Mouse (Mus musculus) forebrain, embryonic 14.5 days (tissue): ENCODE measurements at regions not wholly inside any gene's neighbourhood (a gene's known extent, or its start where the extent isn't known, plus 50 kb on each side); places are given as distances from the start of the nearest gene placed in this dataset.

Source experiments
- ATAC-seq: fragments of 200-750 bp; cut with Nextera tagmentation; 2 replicates; pipeline ENCODE4 v1.8.0; 2017; ENCODE audit warnings: mild to moderate bottlenecking, moderate library complexity
- DNase-seq: peaks from one replicate; pipeline ENCODE4 v3.0.0-alpha.2; 2015; ENCODE audit warnings: low spot score
- H3K27ac ChIP-seq: fragments of 300-500 bp; sonication (generic); 2 replicates; pipeline ENCODE4 v1.5.1; 2014; ENCODE audit warnings: low read depth, mild to moderate bottlenecking, control low read depth, low read length, moderate library complexity
- H3K27me3 ChIP-seq: fragments of 300-500 bp; sonication (generic); replicated peaks from 2 replicates; pipeline ENCODE4 v1.6.1; 2014; ENCODE audit warnings: low read length, control low read depth, mixed read lengths; ENCODE audit not compliant: control insufficient read depth, insufficient read depth
- H3K36me3 ChIP-seq: fragments of 300-500 bp; sonication (generic); 2 replicates; pipeline ENCODE4 v1.6.1; 2014; ENCODE audit warnings: low read length, control low read depth; ENCODE audit not compliant: control insufficient read depth, insufficient read depth
- H3K4me1 ChIP-seq: fragments of 300-500 bp; sonication (generic); 2 replicates; pipeline ENCODE4 v1.6.1; 2014; ENCODE audit warnings: antibody characterized with exemption, low read length, control low read depth; ENCODE audit not compliant: control insufficient read depth, insufficient read depth
- H3K4me2 ChIP-seq: fragments of 300-500 bp; sonication (generic); 2 replicates; pipeline ENCODE4 v1.6.1; 2014; ENCODE audit warnings: mild to moderate bottlenecking, control low read depth, low read length
- H3K4me3 ChIP-seq: fragments of 300-500 bp; sonication (generic); 2 replicates; pipeline ENCODE4 v1.5.1; 2014; ENCODE audit warnings: low read depth, low read length, control low read depth
- H3K9ac ChIP-seq: fragments of 300-500 bp; sonication (generic); 2 replicates; pipeline ENCODE4 v1.6.1; 2014; ENCODE audit warnings: mild to moderate bottlenecking, low read length, control low read depth, moderate library complexity
- H3K9me3 ChIP-seq: fragments of 300-500 bp; sonication (generic); replicated peaks from 2 replicates; pipeline ENCODE4 v1.6.1; 2016; ENCODE audit warnings: low read length, control low read depth, mixed read lengths; ENCODE audit not compliant: control insufficient read depth
- WGBS: fragments of 180-500 bp; shearing (Covaris S2); extraction: QIAGEN DNeasy Blood & Tissue Kit; methylation state at CpG from one replicate; pipeline ENCODE4 v1.1.7; 2014; 5-methylcytosine and 5-hydroxymethylcytosine counted together

DNA sequence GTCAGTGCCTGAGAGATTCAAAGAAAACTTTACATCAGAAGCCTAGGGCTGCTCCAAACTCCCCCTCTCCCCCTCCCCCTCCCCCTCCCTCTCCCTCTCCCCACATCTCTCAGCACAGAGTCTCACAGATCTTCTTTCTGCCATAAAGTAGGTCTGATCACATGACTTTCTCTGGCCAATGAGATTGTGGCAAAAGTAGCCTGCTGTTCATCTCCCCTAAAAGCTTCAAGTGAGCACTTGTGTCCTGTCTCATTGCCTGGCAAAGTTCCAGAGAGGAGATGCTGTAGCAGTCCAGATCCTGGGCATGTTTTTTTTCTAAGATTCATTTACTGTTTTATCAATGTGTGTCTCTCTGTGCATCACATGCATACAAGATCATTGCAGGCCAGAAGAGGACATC, 234.5 kb upstream of the Mgmt start:
- Histone ChIP-seq H3K4me1 (no peaks in the 10 kb centered on the region), H3K27me3 (peaks cover 20% of the 10 kb centered on the region), H3K36me3 (no peaks in the 10 kb centered on the region), H3K9ac (no peak overlapping the region), H3K4me3 (no peak overlapping the region), H3K4me2 (no peak overlapping the region), H3K9me3 (no peaks in the 10 kb centered on the region), H3K27ac (no peak overlapping the region)
- DNase-seq (peak; percentile 24), ATAC-seq (no peak)

DNA sequence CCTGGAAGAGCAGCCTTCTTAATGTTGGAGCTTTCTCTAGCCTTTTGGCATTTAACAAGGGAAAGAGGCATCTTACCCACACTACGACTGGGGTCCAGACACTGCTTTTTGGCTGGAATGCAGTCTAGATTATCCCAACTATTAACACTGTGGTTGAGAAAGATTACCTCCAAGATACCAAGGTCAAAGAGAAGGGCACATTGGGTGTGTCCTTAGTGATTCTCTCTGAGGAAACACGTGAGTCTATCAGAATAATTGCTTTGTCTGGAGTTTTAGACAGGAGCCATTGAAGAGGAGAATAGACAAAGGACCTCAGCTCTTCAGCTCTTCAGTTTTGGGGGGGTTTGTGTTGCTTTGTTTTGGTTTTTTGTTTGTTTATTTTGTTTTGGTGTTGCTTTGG, 234.0 kb upstream of the Mgmt start:
- no peaks in the 10 kb centered on the region for H3K9me3 ChIP-seq
- H3K27me3 ChIP-seq = peaks cover 20% of the 10 kb centered on the region
- H3K4me2 ChIP-seq = no peak overlapping the region
- DNase-seq (no peak), ATAC-seq (no peak)
- H3K4me3 ChIP-seq = no peak overlapping the region
- H3K36me3 ChIP-seq = no peaks in the 10 kb centered on the region
- H3K4me1 ChIP-seq = no peaks in the 10 kb centered on the region
- H3K9ac ChIP-seq = no peak overlapping the region
- WGBS = 64% methylated on average over 2 of the region's 2 CpGs
- H3K27ac ChIP-seq = no peak overlapping the region

DNA sequence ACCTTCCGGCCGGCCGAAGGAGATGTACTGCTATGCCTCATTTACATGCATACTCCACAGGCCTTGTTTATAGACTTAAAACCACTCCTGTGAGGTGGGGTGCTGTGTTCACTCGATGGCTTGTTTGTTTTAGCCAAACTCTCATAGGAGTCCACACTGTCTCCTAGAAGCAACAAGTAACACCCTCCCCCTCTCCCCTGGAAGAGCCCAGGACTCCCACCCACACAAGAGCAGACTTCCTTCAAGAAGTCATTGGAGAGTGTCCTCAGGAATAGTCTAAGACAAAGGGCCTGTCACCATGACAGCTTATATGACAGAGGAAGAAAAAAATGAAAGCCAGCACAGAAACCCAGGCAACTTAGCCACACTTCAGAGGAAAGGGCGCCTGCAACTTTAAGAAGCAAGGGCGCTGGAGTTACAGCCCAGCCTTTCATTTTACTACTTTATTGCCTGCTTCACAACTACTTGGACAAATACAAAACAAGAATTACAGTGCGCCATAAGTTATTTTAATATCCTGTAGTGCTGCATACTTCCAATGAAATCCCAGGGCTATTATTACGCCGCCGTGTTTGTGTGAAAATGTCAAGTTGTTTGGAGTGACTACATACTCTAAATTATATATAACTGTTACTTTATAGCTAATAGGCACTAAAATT, 229.9 kb upstream of the Mgmt start:
- H3K4me1 ChIP-seq = no peaks in the 10 kb centered on the region
- no peak overlapping the region for H3K9ac ChIP-seq
- ATAC-seq = no peak
- 79% methylated on average over 10 of the region's 10 CpGs for WGBS
- no peaks in the 10 kb centered on the region for H3K36me3 ChIP-seq
- peaks cover 42% of the 10 kb centered on the region for H3K27me3 ChIP-seq
- no peak for DNase-seq
- no peak overlapping the region for H3K4me3 ChIP-seq
- no peaks in the 10 kb centered on the region for H3K9me3 ChIP-seq
- H3K4me2 ChIP-seq = no peak overlapping the region
- no peak overlapping the region for H3K27ac ChIP-seq

DNA sequence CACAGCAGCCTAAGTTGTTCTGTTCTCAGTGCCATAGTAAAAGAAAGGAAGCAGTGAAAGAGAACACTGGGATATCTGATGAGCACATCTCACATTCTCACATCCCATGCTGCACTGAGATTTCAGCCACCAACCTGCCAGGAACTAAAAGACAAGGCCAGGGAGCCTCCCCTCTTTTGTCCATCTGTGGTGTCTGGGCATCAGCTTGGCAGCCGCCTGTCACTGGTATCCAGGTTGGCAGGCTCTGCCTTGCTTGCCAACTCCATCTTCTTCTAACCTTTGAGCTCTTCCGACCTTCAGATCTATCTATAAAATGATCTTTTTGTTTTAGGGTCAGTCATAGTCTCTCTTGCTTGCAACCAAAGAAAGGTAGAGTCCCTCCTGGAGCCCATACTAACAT, 228.5 kb upstream of the Mgmt start:
- Histone ChIP-seq H3K4me1 (no peaks in the 10 kb centered on the region), H3K9me3 (no peaks in the 10 kb centered on the region), H3K9ac (no peak overlapping the region), H3K4me3 (no peak overlapping the region), H3K36me3 (no peaks in the 10 kb centered on the region), H3K4me2 (no peak overlapping the region), H3K27me3 (peaks cover 47% of the 10 kb centered on the region), H3K27ac (no peak overlapping the region)
- WGBS = 70% methylated on average over 2 of the region's 2 CpGs
- ATAC-seq (no peak), DNase-seq (no peak)

DNA sequence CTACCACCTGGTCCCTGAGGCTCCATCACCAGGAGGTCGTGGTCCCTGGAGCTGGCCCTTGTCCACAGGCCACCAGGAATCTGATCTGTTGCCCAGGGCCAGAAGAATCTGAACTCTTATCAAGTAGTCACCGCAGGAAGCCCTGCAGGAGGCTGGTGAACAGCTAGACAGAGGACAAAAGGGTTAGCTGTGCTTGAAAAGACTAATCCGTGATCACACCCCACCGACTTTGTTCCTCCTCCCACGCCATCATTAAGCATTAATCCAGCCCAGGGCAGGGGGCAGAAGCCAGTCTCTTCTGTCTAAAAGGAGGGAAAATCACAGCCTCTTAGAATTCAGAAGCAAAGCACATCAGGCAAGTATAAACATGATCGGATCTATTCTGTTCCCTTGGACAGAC, 227.7 kb upstream of the Mgmt start:
- Histone ChIP-seq H3K9ac (no peak overlapping the region), H3K4me1 (no peaks in the 10 kb centered on the region), H3K27ac (no peak overlapping the region), H3K4me3 (no peak overlapping the region), H3K9me3 (no peaks in the 10 kb centered on the region), H3K4me2 (no peak overlapping the region), H3K36me3 (no peaks in the 10 kb centered on the region), H3K27me3 (peaks cover 39% of the 10 kb centered on the region)
- 2% methylated on average over 6 of the region's 6 CpGs for WGBS
- ATAC-seq (no peak), DNase-seq (no peak)

DNA sequence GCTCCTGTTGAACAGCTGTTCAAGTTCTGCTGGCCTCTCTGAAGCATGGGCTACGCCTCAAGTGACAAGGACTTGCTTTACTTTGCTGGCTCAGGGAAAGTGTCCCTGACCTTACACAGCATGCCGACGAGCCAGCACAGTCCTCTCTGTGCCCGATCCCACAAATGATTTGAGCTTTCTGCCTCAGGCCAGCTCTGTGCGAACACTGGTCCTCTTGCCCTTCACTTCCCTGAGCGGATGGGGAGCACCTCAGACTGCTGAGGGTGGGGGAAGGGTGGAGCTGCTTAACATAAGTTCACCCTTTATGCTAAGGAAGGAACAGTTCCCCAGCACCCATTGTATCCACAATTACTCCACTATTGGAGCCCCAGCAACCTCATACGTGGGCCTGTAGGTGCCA, 223.7 kb upstream of the Mgmt start:
- no peak overlapping the region for H3K4me3 ChIP-seq
- DNase-seq (no peak), ATAC-seq (no peak)
- no peak overlapping the region for H3K4me2 ChIP-seq
- H3K27ac ChIP-seq = no peak overlapping the region
- no peaks in the 10 kb centered on the region for H3K4me1 ChIP-seq
- no peaks in the 10 kb centered on the region for H3K36me3 ChIP-seq
- no peaks in the 10 kb centered on the region for H3K9me3 ChIP-seq
- 70% methylated on average over 7 of the region's 7 CpGs for WGBS
- H3K27me3 ChIP-seq = peaks cover 30% of the 10 kb centered on the region
- H3K9ac ChIP-seq = no peak overlapping the region

DNA sequence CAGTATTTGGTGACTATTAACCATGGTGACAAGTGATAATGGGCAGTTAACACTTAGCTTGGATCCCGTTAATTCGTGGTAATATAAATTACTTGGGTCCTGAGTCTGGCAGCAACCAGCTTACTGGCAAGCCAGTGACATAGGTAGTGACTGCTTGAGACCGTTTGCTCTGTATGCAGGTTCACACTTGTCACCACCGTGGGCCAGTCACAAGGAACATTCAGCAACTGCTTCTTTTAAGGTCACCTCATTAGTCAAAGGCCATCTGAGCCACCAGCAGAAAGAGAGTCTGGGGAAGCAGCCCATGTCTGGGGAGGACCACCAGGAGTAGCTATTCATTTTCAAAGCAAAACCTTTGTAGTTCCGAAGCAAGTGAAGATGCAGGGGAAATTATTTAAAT, 220.3 kb upstream of the Mgmt start:
- ATAC-seq = no peak
- WGBS = 23% methylated on average over 5 of the region's 5 CpGs
- no peaks in the 10 kb centered on the region for H3K36me3 ChIP-seq
- no peak overlapping the region for H3K4me2 ChIP-seq
- H3K27me3 ChIP-seq = 0 out of 2 replicates have a peak, but pooled peaks cover 8% of the 10 kb centered on the region
- peaks cover 3% of the 10 kb centered on the region; the same call in 1 of the 2 replicates for H3K4me1 ChIP-seq
- no peak overlapping the region for H3K4me3 ChIP-seq
- no peak for DNase-seq
- no peaks in the 10 kb centered on the region for H3K9me3 ChIP-seq
- H3K27ac ChIP-seq = no peak overlapping the region
- H3K9ac ChIP-seq = no peak overlapping the region

DNA sequence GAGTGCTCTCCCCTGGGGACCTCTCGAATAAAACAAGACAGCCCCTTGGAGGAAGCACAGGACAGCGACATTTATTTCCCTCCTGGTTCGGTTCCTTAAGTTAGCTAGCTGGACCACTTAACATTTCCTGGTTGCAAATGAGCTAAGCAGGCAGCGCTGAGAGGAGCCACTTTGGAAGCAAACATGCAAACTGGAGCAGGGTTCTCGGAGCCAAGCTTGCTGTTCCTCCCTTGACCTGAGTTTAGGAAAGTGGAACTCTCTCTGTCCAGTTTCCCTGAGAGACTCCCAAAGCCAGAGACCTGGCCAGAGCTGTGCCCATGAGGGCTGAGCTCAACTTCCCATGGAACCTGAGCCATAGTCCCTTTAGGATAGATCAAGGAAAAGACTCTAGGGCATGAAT, 219.4 kb upstream of the Mgmt start:
- peaks cover 3% of the 10 kb centered on the region; the same call in 1 of the 2 replicates for H3K4me1 ChIP-seq
- H3K4me3 ChIP-seq = no peak overlapping the region
- ATAC-seq (no peak), DNase-seq (no peak)
- no peaks in the 10 kb centered on the region for H3K9me3 ChIP-seq
- 0 out of 2 replicates have a peak, but pooled peaks cover 8% of the 10 kb centered on the region for H3K27me3 ChIP-seq
- H3K9ac ChIP-seq = no peak overlapping the region
- H3K36me3 ChIP-seq = no peaks in the 10 kb centered on the region
- 58% methylated on average over 5 of the region's 5 CpGs for WGBS
- no peak overlapping the region for H3K27ac ChIP-seq
- H3K4me2 ChIP-seq = no peak overlapping the region

DNA sequence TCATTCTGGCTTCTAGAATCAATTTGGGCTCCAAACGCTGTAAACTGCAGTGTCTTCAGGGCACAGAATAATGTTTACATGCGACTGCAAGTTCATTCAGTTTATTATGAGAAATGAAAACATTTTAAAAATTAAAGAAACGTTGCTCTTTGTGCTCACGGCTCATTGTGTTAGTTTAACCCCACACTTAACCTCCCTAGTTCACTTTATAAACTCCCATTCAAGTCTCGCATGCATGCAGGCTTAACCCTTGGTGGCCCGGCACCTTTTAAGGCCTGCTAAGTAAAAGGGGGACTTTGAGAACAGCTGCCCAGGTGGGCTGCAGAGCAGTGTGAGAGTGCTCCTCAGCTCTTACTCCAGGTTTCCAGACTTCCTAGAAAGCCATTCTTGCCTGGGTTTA, 218.3 kb upstream of the Mgmt start:
- 19% methylated on average over 6 of the region's 6 CpGs for WGBS
- ATAC-seq = no peak
- Histone ChIP-seq H3K36me3 (no peaks in the 10 kb centered on the region), H3K9ac (no peak overlapping the region), H3K4me1 (peaks cover 3% of the 10 kb centered on the region; the same call in 1 of the 2 replicates), H3K4me2 (no peak overlapping the region), H3K27me3 (0 out of 2 replicates have a peak, but pooled peaks cover 3% of the 10 kb centered on the region), H3K4me3 (no peak overlapping the region), H3K9me3 (no peaks in the 10 kb centered on the region), H3K27ac (no peak overlapping the region)
- no peak for DNase-seq
